Mouse (Mus musculus): ENCODE measurements around the gene Syt9. TPM values are rescaled to one million over a fixed set of nuclear protein-coding genes. Genes with fewer than 3 reads are reported as not detected.

The Syt9 gene
- polyA plus RNA-seq, 1 experiment: not detected

DNA sequence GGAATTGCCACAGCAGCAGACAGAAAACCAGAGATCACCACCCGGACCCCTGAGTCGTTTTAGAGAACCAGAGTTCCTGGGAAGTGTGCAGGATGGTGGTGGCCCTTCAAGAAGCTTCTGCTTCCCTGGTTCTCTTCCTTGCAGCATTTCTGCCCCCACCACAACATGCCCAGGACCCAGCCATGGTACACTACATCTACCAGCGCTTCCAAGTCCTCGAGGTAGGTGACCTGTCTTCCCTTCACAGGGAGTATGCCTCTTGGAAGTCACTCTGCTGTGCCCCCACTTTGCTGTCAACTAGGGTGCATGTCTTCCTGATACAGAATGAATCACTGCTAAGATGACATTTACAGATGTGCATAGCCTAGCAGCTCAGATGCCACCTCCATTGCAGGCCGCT is 197.1 kb downstream of the Syt9 start:
- TF ChIP-seq GATA1 (IDR thresholded peaks at IDR 0.05; ENCODE audit: borderline replicate concordance, low read length) (no peak), FLI1 (IDR thresholded peaks at IDR 0.05; ENCODE audit: low read length) (no peak)
- peaks cover 3% of the 10 kb centered on the region; the same call in 1 of the 2 replicates for H3K4me1 ChIP-seq
- H3K27me3 ChIP-seq (replicated peaks): no peaks in the 10 kb centered on the region
- 0 out of 2 replicates have a peak, but pooled peaks cover 5% of the 10 kb centered on the region for H3K9me3 ChIP-seq
- H3K4me3 ChIP-seq (replicated peaks): no peak overlapping the region
- H3K36me3 ChIP-seq (replicated peaks; ENCODE audit: low read length): no peaks in the 10 kb centered on the region

- no peak for TF ChIP-seq FLI1 (IDR thresholded peaks at IDR 0.05; ENCODE audit: low read length)
- no peak for TF ChIP-seq GATA1 (IDR thresholded peaks at IDR 0.05; ENCODE audit: borderline replicate concordance, low read length)
- Histone ChIP-seq H3K27me3 (replicated peaks) (no peaks in the 10 kb centered on the region), H3K4me1 (peaks cover 3% of the 10 kb centered on the region; the same call in 1 of the 2 replicates), H3K36me3 (replicated peaks; ENCODE audit: low read length) (no peaks in the 10 kb centered on the region), H3K4me3 (replicated peaks) (no peak overlapping the region), H3K9me3 (0 out of 2 replicates have a peak, but pooled peaks cover 5% of the 10 kb centered on the region)
Measured at GRCm38 (mm10) chr7:107568971-107569370, 198.4 kb downstream of the Syt9 start.

- TF ChIP-seq FLI1 (IDR thresholded peaks at IDR 0.05; ENCODE audit: low read length) (no peak), GATA1 (IDR thresholded peaks at IDR 0.05; ENCODE audit: borderline replicate concordance, low read length) (no peak)
- Histone ChIP-seq H3K27me3 (replicated peaks) (no peaks in the 10 kb centered on the region), H3K4me1 (no peaks in the 10 kb centered on the region), H3K36me3 (replicated peaks; ENCODE audit: low read length) (no peaks in the 10 kb centered on the region), H3K9me3 (0 out of 2 replicates have a peak, but pooled peaks cover 5% of the 10 kb centered on the region), H3K4me3 (replicated peaks) (no peak overlapping the region)
Measured at GRCm38 (mm10) chr7:107573856-107574255, 203.3 kb downstream of the Syt9 start.

DNA sequence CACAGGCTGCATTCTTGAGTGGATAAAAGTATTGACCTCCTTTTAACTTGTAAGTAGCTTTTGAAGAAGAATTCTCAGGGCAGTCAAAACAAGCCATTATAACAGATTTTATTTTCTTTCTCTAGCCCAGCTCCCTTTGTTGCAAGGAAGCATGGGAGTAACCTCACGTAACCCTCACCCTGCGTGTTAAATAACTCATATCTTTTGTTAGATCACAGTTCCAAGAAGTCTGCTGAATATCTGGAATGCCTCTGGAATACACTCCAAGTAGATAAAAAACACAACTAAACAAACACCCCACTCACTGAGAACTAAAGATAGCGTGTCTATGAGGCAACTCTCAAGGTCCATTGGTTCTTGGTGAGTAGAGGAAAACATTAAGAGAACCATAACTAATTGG is 203.7 kb downstream of the Syt9 start:
- Histone ChIP-seq H3K9me3 (0 out of 2 replicates have a peak, but pooled peaks cover 5% of the 10 kb centered on the region), H3K4me3 (replicated peaks) (no peak overlapping the region), H3K36me3 (replicated peaks; ENCODE audit: low read length) (no peaks in the 10 kb centered on the region), H3K27me3 (replicated peaks) (no peaks in the 10 kb centered on the region), H3K4me1 (no peaks in the 10 kb centered on the region)
- TF ChIP-seq FLI1 (IDR thresholded peaks at IDR 0.05; ENCODE audit: low read length) (no peak), GATA1 (IDR thresholded peaks at IDR 0.05; ENCODE audit: borderline replicate concordance, low read length) (no peak)

GRCm38 (mm10) chr7:107592641-107593040 is 222.1 kb downstream of the Syt9 start:
- H3K36me3 ChIP-seq (replicated peaks; ENCODE audit: low read length): no peaks in the 10 kb centered on the region
- H3K27me3 ChIP-seq (replicated peaks): peaks cover 2% of the 10 kb centered on the region
- TF ChIP-seq FLI1 (IDR thresholded peaks at IDR 0.05; ENCODE audit: low read length) (no peak), GATA1 (IDR thresholded peaks at IDR 0.05; ENCODE audit: borderline replicate concordance, low read length) (no peak)

DNA sequence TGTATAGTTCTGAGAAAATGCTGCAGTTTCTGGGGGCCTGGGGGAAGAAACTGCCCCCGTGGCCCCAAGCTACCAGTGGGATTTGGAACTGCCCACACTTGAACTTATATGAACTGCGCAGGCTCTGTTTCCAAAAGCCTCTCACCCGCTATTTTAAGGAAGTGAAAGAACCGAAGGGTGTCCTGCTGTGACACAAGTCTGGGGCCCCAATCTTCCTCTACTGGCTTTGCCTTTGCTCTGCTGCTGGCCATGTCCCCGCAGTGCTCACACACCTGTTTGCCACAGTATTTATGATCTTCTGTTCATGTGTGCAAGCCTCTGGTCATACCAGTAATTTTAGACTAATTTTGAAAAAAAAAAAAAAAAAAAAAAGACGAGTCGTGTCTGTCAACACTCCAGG is 223.4 kb downstream of the Syt9 start:
- Histone ChIP-seq H3K27me3 (replicated peaks) (peaks cover 2% of the 10 kb centered on the region), H3K4me3 (replicated peaks) (peak overlapping the region; percentile 91)

More at GRCm38 (mm10) chr7:107592641-107593040, 222.1 kb downstream of the Syt9 start:
- Histone ChIP-seq H3K9me3 (no peaks in the 10 kb centered on the region), H3K4me3 (replicated peaks) (no peak overlapping the region), H3K4me1 (peaks cover 23% of the 10 kb centered on the region)

GRCm38 (mm10) chr7:107594325-107594856 is 223.9 kb downstream of the Syt9 start:
- peak overlapping the region; percentile 91 for H3K4me3 ChIP-seq (replicated peaks)
- H3K36me3 ChIP-seq (replicated peaks; ENCODE audit: low read length): no peaks in the 10 kb centered on the region
- H3K27me3 ChIP-seq (replicated peaks): peaks cover 2% of the 10 kb centered on the region
- TF ChIP-seq GATA1 (IDR thresholded peaks at IDR 0.05; ENCODE audit: borderline replicate concordance, low read length) (no peak), FLI1 (IDR thresholded peaks at IDR 0.05; ENCODE audit: low read length) (no peak)
- peaks cover 23% of the 10 kb centered on the region for H3K4me1 ChIP-seq
- H3K9me3 ChIP-seq: no peaks in the 10 kb centered on the region

More for the DNA sequence above, 223.4 kb downstream of the Syt9 start:
- Histone ChIP-seq H3K36me3 (replicated peaks; ENCODE audit: low read length) (no peaks in the 10 kb centered on the region), H3K9me3 (no peaks in the 10 kb centered on the region), H3K4me1 (peaks cover 23% of the 10 kb centered on the region)
- TF ChIP-seq GATA1 (IDR thresholded peaks at IDR 0.05; ENCODE audit: borderline replicate concordance, low read length) (no peak), FLI1 (IDR thresholded peaks at IDR 0.05; ENCODE audit: low read length) (no peak)

DNA sequence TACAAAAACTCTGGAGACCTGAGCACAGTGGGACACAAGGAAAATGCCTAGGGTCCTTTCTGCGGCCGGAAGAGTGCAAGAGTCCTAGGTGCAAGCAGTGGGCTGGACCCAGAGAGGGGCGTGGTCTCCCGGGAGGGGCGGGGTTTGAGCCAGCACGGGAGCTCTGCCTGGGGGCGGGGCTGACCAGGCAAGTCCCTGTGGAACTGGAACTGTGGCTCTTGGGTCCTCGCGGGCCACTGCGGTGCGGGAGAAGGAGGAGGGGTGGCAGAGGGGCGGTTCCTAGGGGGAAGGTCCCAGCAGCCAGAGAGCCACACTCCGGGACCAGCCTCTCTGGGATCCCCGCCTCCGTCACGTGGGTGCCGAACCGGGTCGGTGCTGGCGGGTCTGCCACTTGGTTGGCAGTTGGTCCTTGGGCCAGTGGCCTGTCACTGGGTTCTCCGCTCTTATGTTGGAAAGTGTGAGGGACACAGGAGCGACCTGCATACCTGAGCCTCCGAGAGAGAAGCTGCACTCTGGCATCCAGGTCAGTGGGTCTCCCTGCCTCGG is 224.4 kb downstream of the Syt9 start, which contains the start of gene Ppfibp2:
Gene Ppfibp2 (plus strand): TSS at position 351 of the 546 bp plus-strand sequence.
- Histone ChIP-seq H3K9me3 (no peaks in the 10 kb centered on the region), H3K4me3 (replicated peaks) (peak within 1 kb of the TSS; percentile 91), H3K4me1 (peaks cover 23% of the 10 kb centered on the region), H3K27me3 (replicated peaks) (peaks cover 3% of the 10 kb centered on the region), H3K36me3 (replicated peaks; ENCODE audit: low read length) (no peaks in the 10 kb centered on the region)
- no peak for TF ChIP-seq FLI1 (IDR thresholded peaks at IDR 0.05; ENCODE audit: low read length)
- no peak for TF ChIP-seq GATA1 (IDR thresholded peaks at IDR 0.05; ENCODE audit: borderline replicate concordance, low read length)

DNA sequence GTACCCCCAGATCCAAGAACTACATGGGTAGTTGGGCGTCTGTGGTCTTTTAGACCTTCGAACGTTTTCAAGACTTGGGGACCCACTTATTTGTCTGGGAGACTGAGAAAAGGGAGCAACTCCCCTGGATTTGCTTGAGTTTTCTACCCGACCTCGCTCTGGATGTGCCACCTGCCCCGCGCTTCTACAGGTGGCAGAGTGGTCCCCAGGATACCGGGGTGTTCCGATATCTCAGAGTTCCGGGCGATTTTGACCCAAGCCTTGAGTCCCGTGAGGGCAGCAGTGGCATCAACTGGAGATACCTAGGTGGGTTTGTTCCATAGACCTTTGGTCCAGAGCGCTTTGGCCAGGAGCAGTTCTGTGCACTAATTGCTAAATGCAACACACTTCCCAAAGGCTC is 224.9 kb downstream of the Syt9 start:
- no peak for TF ChIP-seq GATA1 (IDR thresholded peaks at IDR 0.05; ENCODE audit: borderline replicate concordance, low read length)
- no peak for TF ChIP-seq FLI1 (IDR thresholded peaks at IDR 0.05; ENCODE audit: low read length)
- peak overlapping the region; percentile 91 for H3K4me3 ChIP-seq (replicated peaks)
- peaks cover 4% of the 10 kb centered on the region for H3K27me3 ChIP-seq (replicated peaks)
- H3K4me1 ChIP-seq: peaks cover 23% of the 10 kb centered on the region
- H3K36me3 ChIP-seq (replicated peaks; ENCODE audit: low read length): no peaks in the 10 kb centered on the region
- no peaks in the 10 kb centered on the region for H3K9me3 ChIP-seq

GRCm38 (mm10) chr7:107596753-107597152 is 226.2 kb downstream of the Syt9 start:
- TF ChIP-seq GATA1 (IDR thresholded peaks at IDR 0.05; ENCODE audit: borderline replicate concordance, low read length): no peak
- TF ChIP-seq FLI1 (IDR thresholded peaks at IDR 0.05; ENCODE audit: low read length): no peak
- H3K4me3 ChIP-seq (replicated peaks): no peak overlapping the region

More at GRCm38 (mm10) chr7:107596753-107597152, 226.2 kb downstream of the Syt9 start:
- peaks cover 4% of the 10 kb centered on the region for H3K27me3 ChIP-seq (replicated peaks)
- H3K36me3 ChIP-seq (replicated peaks; ENCODE audit: low read length): no peaks in the 10 kb centered on the region
- H3K9me3 ChIP-seq: no peaks in the 10 kb centered on the region
- peaks cover 23% of the 10 kb centered on the region for H3K4me1 ChIP-seq
